Mouse (Mus musculus) olfactory bulb, adult 2 months (tissue): ENCODE data around the gene Sept8. TPM values are rescaled to one million over a fixed set of nuclear protein-coding genes. Genes with fewer than 3 reads are reported as not detected.

Source experiments
- H3K27ac ChIP-seq: fragments of 200-500 bp; 2 replicates; pipeline ENCODE4 v1.5.1; 2012; ENCODE audit warnings: low read depth, low read length; ENCODE audit not compliant: insufficient read depth
- H3K4me1 ChIP-seq: fragments of 200-500 bp; 2 replicates; pipeline ENCODE4 v1.6.1; 2012; ENCODE audit warnings: low read length; ENCODE audit not compliant: control insufficient read depth, insufficient read depth
- H3K4me3 ChIP-seq: fragments of 200-500 bp; 2 replicates; pipeline ENCODE4 v1.5.1; 2012; ENCODE audit warnings: mild to moderate bottlenecking, low read depth, low read length, moderate library complexity; ENCODE audit not compliant: insufficient read depth
- CTCF ChIP-seq: fragments of 200-500 bp; IDR thresholded peaks from 2 replicates; pipeline ENCODE4 v1.5.1; 2012; ENCODE audit warnings: low read depth, mild to moderate bottlenecking, low read length, moderate library complexity; ENCODE audit not compliant: insufficient read depth
- POLR2A ChIP-seq: fragments of 200-500 bp; IDR thresholded peaks from 2 replicates; pipeline ENCODE4 v1.6.1; 2012; ENCODE audit warnings: mild to moderate bottlenecking, low read depth, low read length, moderate library complexity; ENCODE audit not compliant: insufficient read depth
- WGBS: fragments of 180-500 bp; shearing (Covaris S2); methylation state at CpG from one replicate; pipeline ENCODE4 v1.1.7; 2018; 5-methylcytosine and 5-hydroxymethylcytosine counted together
- polyA plus RNA-seq: library from polyadenylated mRNA; stranded (reverse); fragments of >200 nt; gene quantifications from 2 replicates; pipeline ENCODE4 v1.2.4, GENCODE M21; 2012; ENCODE audit warnings: low replicate concordance; ENCODE audit not compliant: missing spikeins, insufficient read depth, insufficient read length

Sept8 gene
- polyA plus RNA-seq, 1 experiment = 232 TPM

GRCm38 (mm10) chr11:53561986-53562385 lies 42.9 kb downstream of the Sept8 start:
- no peak overlapping the region for H3K4me3 ChIP-seq
- H3K4me1 ChIP-seq = peaks cover 2% of the 10 kb centered on the region; the same call in 1 of the 2 replicates
- no peak overlapping the region for H3K27ac ChIP-seq
- WGBS = 82% methylated on average over 2 of the region's 2 CpGs
- TF ChIP-seq POLR2A (no peak), CTCF (no peak)

GRCm38 (mm10) chr11:53566646-53567045 lies 47.6 kb downstream of the Sept8 start:
- H3K4me1 ChIP-seq = peaks cover 2% of the 10 kb centered on the region; the same call in 1 of the 2 replicates
- no peak overlapping the region for H3K27ac ChIP-seq
- no peak for TF ChIP-seq POLR2A
- TF ChIP-seq CTCF = no peak
- H3K4me3 ChIP-seq = peak overlapping the region; percentile 60
- WGBS = 88% methylated on average over 4 of the region's 4 CpGs

GRCm38 (mm10) chr11:53567224-53568014 lies 48.4 kb downstream of the Sept8 start, which contains the start of gene Kif3a:
Gene Kif3a (plus strand): TSS chr11:53567379.
- Histone ChIP-seq H3K4me3 (peak within 1 kb of the TSS; percentile 60), H3K27ac (no peak within 1 kb of the TSS), H3K4me1 (peaks cover 2% of the 10 kb centered on the region; the same call in 1 of the 2 replicates)
- TF ChIP-seq POLR2A (peak; percentile 62; the same call in 1 of the 2 replicates), CTCF (no peak)
- under 1% methylated on average over 68 of the region's 69 CpGs for WGBS

- TF ChIP-seq POLR2A = no peak
- no peak overlapping the region for H3K4me3 ChIP-seq
- no peaks in the 10 kb centered on the region for H3K4me1 ChIP-seq
- WGBS = 97% methylated on average over 3 of the region's 3 CpGs
- no peak overlapping the region for H3K27ac ChIP-seq
These were observed 61.5 kb downstream of the Sept8 start for GRCm38 (mm10) chr11:53580562-53580961.

- Histone ChIP-seq H3K27ac (no peak overlapping the region), H3K4me3 (no peak overlapping the region), H3K4me1 (no peaks in the 10 kb centered on the region)
- WGBS = 54% methylated on average over 10 of the region's 10 CpGs
- TF ChIP-seq POLR2A (no peak), CTCF (no peak)
These were observed 64.1 kb downstream of the Sept8 start for GRCm38 (mm10) chr11:53583151-53583550.

- Histone ChIP-seq H3K4me1 (no peaks in the 10 kb centered on the region), H3K27ac (no peak overlapping the region), H3K4me3 (no peak overlapping the region)
- WGBS = 47% methylated on average over 3 of the region's 3 CpGs
- TF ChIP-seq CTCF (no peak), POLR2A (no peak)
These were observed 65.8 kb downstream of the Sept8 start for GRCm38 (mm10) chr11:53584849-53585248.

GRCm38 (mm10) chr11:53585510-53585909 lies 66.5 kb downstream of the Sept8 start:
- Histone ChIP-seq H3K4me1 (no peaks in the 10 kb centered on the region), H3K27ac (no peak overlapping the region), H3K4me3 (no peak overlapping the region)
- WGBS = 96% methylated on average over 6 of the region's 6 CpGs
- TF ChIP-seq CTCF = no peak
- no peak for TF ChIP-seq POLR2A

- Histone ChIP-seq H3K27ac (no peak overlapping the region), H3K4me3 (no peak overlapping the region), H3K4me1 (no peaks in the 10 kb centered on the region)
- TF ChIP-seq POLR2A = no peak
- no peak for TF ChIP-seq CTCF
- WGBS = 83% methylated on average over 8 of the region's 8 CpGs
These were observed 69.2 kb downstream of the Sept8 start for GRCm38 (mm10) chr11:53588279-53588678.

GRCm38 (mm10) chr11:53590368-53590768 lies 71.3 kb downstream of the Sept8 start:
- no peaks in the 10 kb centered on the region for H3K4me1 ChIP-seq
- no peak overlapping the region for H3K27ac ChIP-seq
- no peak overlapping the region for H3K4me3 ChIP-seq
- WGBS = 51% methylated on average over 15 of the region's 15 CpGs
- TF ChIP-seq POLR2A (no peak), CTCF (peak; percentile 66; the same call in 1 of the 2 replicates)

GRCm38 (mm10) chr11:53591116-53591515 lies 72.1 kb downstream of the Sept8 start:
- Histone ChIP-seq H3K27ac (no peak overlapping the region), H3K4me1 (no peaks in the 10 kb centered on the region), H3K4me3 (no peak overlapping the region)
- TF ChIP-seq CTCF (no peak), POLR2A (no peak)
- WGBS = 92% methylated on average over 5 of the region's 5 CpGs

Other genes starting within 250 kb of the Sept8 start
- 708 TPM in 1 of 2 replicates, not detected in the other for gene Hspa4, start 218.8 kb upstream of the Sept8 start, polyA plus RNA-seq
- gene Zcchc10, start 194.6 kb upstream of the Sept8 start, polyA plus RNA-seq = not detected in 2 replicates
- gene Aff4, start 168.4 kb upstream of the Sept8 start, polyA plus RNA-seq = 856 and 1,023 TPM in 2 replicates
- not detected in 2 replicates for gene Leap2, start 96.1 kb upstream of the Sept8 start, polyA plus RNA-seq
- gene Uqcrq, start 88.4 kb upstream of the Sept8 start, polyA plus RNA-seq = 1,358 TPM in 1 of 2 replicates, not detected in the other
- gene Gdf9, start 88.2 kb upstream of the Sept8 start, polyA plus RNA-seq = not detected in 2 replicates
- gene Gm10447, start 62.1 kb upstream of the Sept8 start, polyA plus RNA-seq = not detected in 2 replicates
- not detected in 2 replicates for gene Shroom1, start 62.1 kb upstream of the Sept8 start, polyA plus RNA-seq
- not detected in 2 replicates for gene Gm9837, start 48.8 kb upstream of the Sept8 start, polyA plus RNA-seq
- not detected in 2 replicates for gene Gm9945, start 39.1 kb upstream of the Sept8 start, polyA plus RNA-seq
- not detected in 2 replicates for gene Sowaha, start 39.0 kb upstream of the Sept8 start, polyA plus RNA-seq
- not detected in 2 replicates for gene Kif3a, start 48.1 kb downstream of the Sept8 start, polyA plus RNA-seq
- not detected in 2 replicates for gene Il4, start 99.4 kb downstream of the Sept8 start, polyA plus RNA-seq
- not detected in 2 replicates for gene Il13, start 115.4 kb downstream of the Sept8 start, polyA plus RNA-seq
- gene Rad50, start 188.1 kb downstream of the Sept8 start, polyA plus RNA-seq = 76.9 TPM in 1 of 2 replicates, not detected in the other
- not detected in 2 replicates for gene Il5, start 201.5 kb downstream of the Sept8 start, polyA plus RNA-seq